10 mouse cellular contexts compared by ENCODE assay signal in the genomic region with DNA sequence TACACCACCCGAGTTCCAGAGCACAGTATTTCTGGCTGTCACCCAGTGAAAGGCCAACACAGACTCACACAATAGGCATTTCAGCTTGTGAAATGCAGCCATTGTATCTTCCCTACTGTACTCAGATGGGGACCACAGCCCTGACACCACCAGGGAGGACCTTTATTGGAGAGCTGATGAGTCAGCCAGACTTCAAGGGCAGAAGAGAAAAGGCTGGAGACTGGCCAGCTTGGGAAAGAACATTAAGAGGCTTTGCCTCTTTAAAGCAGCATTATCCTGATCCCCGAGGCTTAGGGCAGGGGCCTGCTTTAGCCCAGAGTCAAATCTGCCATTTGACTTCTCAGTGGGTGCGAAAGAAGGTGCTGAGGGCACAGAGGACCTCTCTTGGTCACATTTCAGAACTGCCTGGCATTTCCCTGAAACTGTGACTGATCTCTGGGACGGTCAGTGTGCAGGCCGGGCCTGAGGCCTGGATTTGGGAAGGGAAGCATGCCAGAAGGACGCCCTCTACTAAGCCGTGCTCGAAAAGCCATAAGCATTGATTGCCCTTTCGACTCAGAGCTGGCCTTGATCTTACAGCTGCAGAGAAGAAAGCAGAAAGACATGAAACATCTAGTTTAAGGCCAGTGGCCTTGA. TPM values are rescaled to one million over a fixed set of nuclear protein-coding genes. Genes with fewer than 3 reads are reported as not detected.
DNase-seq lines count a peak whose midpoint lies in the region; ATAC-seq and TF ChIP-seq lines count a peak whose summit lies in the region.
"Had no signal": no experiment of that assay in that cellular context is flagged by ENCODE, and none has a peak within 500 bp of the region (broad histone marks: within the 10 kb centered on the region; RNA-seq: fewer than 3 reads in every experiment).

No protein-coding gene starts in this region.

- H3K4me1 ChIP-seq in hindbrain, embryonic 10.5 days (replicated peaks) = peaks cover 37% of the 10 kb centered on the region
- H3K4me1 ChIP-seq in hindbrain, embryonic 11.5 days (replicated peaks; ENCODE audit: control insufficient read depth, insufficient read depth, low read length) = peaks cover 9% of the 10 kb centered on the region; the same call in 1 of the 2 replicates
- no peaks in the 10 kb centered on the region for H3K4me1 ChIP-seq in thymus, adult 2 months (replicated peaks; ENCODE audit: control insufficient read depth, insufficient read depth, low read length)

- H3K27me3 ChIP-seq in hindbrain, embryonic 10.5 days (ENCODE audit: insufficient read depth, poor library complexity, severe bottlenecking) = peaks cover 30% of the 10 kb centered on the region
- H3K27me3 ChIP-seq in hindbrain, embryonic 11.5 days (ENCODE audit: control insufficient read depth, insufficient read depth, low read length) = 0 out of 2 replicates have a peak, but pooled peaks cover 3% of the 10 kb centered on the region
- H3K27me3 ChIP-seq in thymus, adult 2 months (ENCODE audit: control insufficient read depth, insufficient read depth, low read length) = no peaks in the 10 kb centered on the region
- H3K27me3 ChIP-seq: embryonic facial prominence, embryonic 13.5 days had no signal

- no peak for ATAC-seq in hindbrain, embryonic 11.5 days (ENCODE audit: low FRiP score)
- no peak for ATAC-seq in erythroblast, adult 5-6 weeks (replicated peaks; ENCODE audit: low FRiP score, poor library complexity, severe bottlenecking)

- no peak for TF ChIP-seq CTCF in thymus, adult 2 months (IDR thresholded peaks at IDR 0.05; ENCODE audit: borderline replicate concordance, control insufficient read depth, extremely low read depth, insufficient read depth, low read length, poor library complexity)

- intact Hi-C loops in heart, postnatal 14 days (cut with DNase I) = no loop called here

- no peak overlapping the region for H3K4me2 ChIP-seq in hindbrain, embryonic 11.5 days (replicated peaks; ENCODE audit: low read depth, low read length)
- H3K4me2 ChIP-seq: embryonic facial prominence, embryonic 13.5 days had no signal

- peaks cover 6% of the 10 kb centered on the region; the same call in 1 of the 2 replicates for H3K9me3 ChIP-seq in hindbrain, embryonic 10.5 days
- no peaks in the 10 kb centered on the region for H3K9me3 ChIP-seq in hindbrain, embryonic 11.5 days (ENCODE audit: control insufficient read depth, low read length)
- H3K9me3 ChIP-seq: embryonic facial prominence, embryonic 13.5 days had no signal

- WGBS in hindbrain, embryonic 10.5 days = 72% methylated on average over 9 of the region's 9 CpGs
- WGBS in hindbrain, embryonic 11.5 days = 77% methylated on average over 9 of the region's 9 CpGs
- 92% methylated on average over 9 of the region's 9 CpGs for WGBS in thymus, adult 2 months

- H3K36me3 ChIP-seq in hindbrain, embryonic 10.5 days = peaks cover 17% of the 10 kb centered on the region
- no peaks in the 10 kb centered on the region for H3K36me3 ChIP-seq in hindbrain, embryonic 11.5 days (ENCODE audit: control insufficient read depth, insufficient read depth, low read length)
- no peaks in the 10 kb centered on the region for H3K36me3 ChIP-seq in thymus, adult 2 months (ENCODE audit: control insufficient read depth, insufficient read depth, low read length)
- H3K36me3 ChIP-seq: embryonic facial prominence, embryonic 13.5 days had no signal

- no peak for TF ChIP-seq POLR2A in thymus, adult 2 months (IDR thresholded peaks at IDR 0.05; ENCODE audit: control insufficient read depth, extremely low read depth, insufficient read depth, low read length, poor library complexity)

- DNase-seq in hindbrain, embryonic 10.5 days (ENCODE audit: low spot score) = no peak
- DNase-seq in hindbrain, embryonic 11.5 days (ENCODE audit: low spot score) = no peak
- peak; percentile 79 for DNase-seq in adrenal gland, postnatal 10 days
- peak; percentile 20 to 45 for DNase-seq in heart, postnatal 14 days
- peak; percentile 30 for DNase-seq in ovary, postnatal 36 days (ENCODE audit: low spot score)
- no peak for DNase-seq in frontal cortex, adult 2 months (ENCODE audit: extremely low spot score in 1 of 2, low spot score in 1 of 2)
- DNase-seq in thymus, adult 2 months = no peak

- no peak overlapping the region for H3K9ac ChIP-seq in hindbrain, embryonic 11.5 days (ENCODE audit: low read depth, low read length)
- H3K9ac ChIP-seq: embryonic facial prominence, embryonic 13.5 days had no signal

- H3K4me3 ChIP-seq in hindbrain, embryonic 10.5 days = no peak overlapping the region
- H3K4me3 ChIP-seq in hindbrain, embryonic 11.5 days (ENCODE audit: low read depth, low read length) = no peak overlapping the region
- no peak overlapping the region for H3K4me3 ChIP-seq in thymus, adult 2 months (ENCODE audit: control insufficient read depth, insufficient read depth, low read length)
- H3K4me3 ChIP-seq: embryonic facial prominence, embryonic 13.5 days; megakaryocyte, embryonic 14.5 days had no signal

- peak overlapping the region; percentile 53 for H3K27ac ChIP-seq in hindbrain, embryonic 10.5 days
- no peak overlapping the region for H3K27ac ChIP-seq in hindbrain, embryonic 11.5 days (ENCODE audit: low read depth, low read length)
- no peak overlapping the region for H3K27ac ChIP-seq in thymus, adult 2 months (ENCODE audit: control insufficient read depth, insufficient read depth, low read length)
- H3K27ac ChIP-seq: embryonic facial prominence, embryonic 13.5 days had no signal

RNA-seq across cellular contexts. Expression of a gene that starts 25.9 kb away (rescaled TPM):
- 42.9 and 60.0 TPM in 2 replicates for polyA plus RNA-seq in hindbrain, embryonic 10.5 days (2016; fragmentation: Nextera tagmentation; extraction: Ambion mirVana)
- 70.4 and 75.2 TPM in 2 replicates for polyA plus RNA-seq in hindbrain, embryonic 11.5 days (2014; fragmentation: Nextera tagmentation; extraction: Ambion mirVana)
- 10 to 100 TPM; 18.1 to 27.5 TPM for total RNA-seq in adrenal gland, postnatal 10 days (2021)
- total RNA-seq in heart, postnatal 14 days (2021) = 10 to 100 TPM in 1 of 2 experiments, 1 to 10 TPM in 1; 9.7 to 12.8 TPM
- polyA plus RNA-seq in frontal cortex, adult 2 months (2012; rRNA removed) = 101 and 121 TPM in 2 replicates
- total RNA-seq in erythroblast, adult 5-6 weeks (2015; ENCODE audit: low replicate concordance) = not detected in 2 replicates
- not detected in 2 replicates for total RNA-seq in erythroblast, adult 5-6 weeks (2017; ENCODE audit: low replicate concordance)
- 0.17 and 0.55 TPM in 2 replicates for polyA plus RNA-seq in thymus, adult 2 months (2012; rRNA removed)

RNA-seq across cellular contexts. Expression of a gene that starts 54.5 kb away (rescaled TPM):
- polyA plus RNA-seq in hindbrain, embryonic 10.5 days (2016; fragmentation: Nextera tagmentation; extraction: Ambion mirVana) = 13.8 and 17.4 TPM in 2 replicates
- polyA plus RNA-seq in hindbrain, embryonic 11.5 days (2014; fragmentation: Nextera tagmentation; extraction: Ambion mirVana) = 16.8 and 19.6 TPM in 2 replicates
- total RNA-seq in adrenal gland, postnatal 10 days (2021) = 10 to 100 TPM; 15.8 to 17.6 TPM
- 10 to 100 TPM; 10.3 to 12.5 TPM for total RNA-seq in heart, postnatal 14 days (2021)
- 7.6 and 8.0 TPM in 2 replicates for polyA plus RNA-seq in frontal cortex, adult 2 months (2012; rRNA removed)
- total RNA-seq in erythroblast, adult 5-6 weeks (2015; ENCODE audit: low replicate concordance) = 0.19 and 1.5 TPM in 2 replicates
- total RNA-seq in erythroblast, adult 5-6 weeks (2017; ENCODE audit: low replicate concordance) = 0.26 and 0.70 TPM in 2 replicates
- polyA plus RNA-seq in thymus, adult 2 months (2012; rRNA removed) = 0.94 and 1.0 TPM in 2 replicates

RNA-seq across cellular contexts. Expression of a gene that starts 56.7 kb away (rescaled TPM):
- polyA plus RNA-seq in hindbrain, embryonic 10.5 days (2016; fragmentation: Nextera tagmentation; extraction: Ambion mirVana) = 9.3 and 12.4 TPM in 2 replicates
- polyA plus RNA-seq in hindbrain, embryonic 11.5 days (2014; fragmentation: Nextera tagmentation; extraction: Ambion mirVana) = 16.2 and 17.9 TPM in 2 replicates
- total RNA-seq in adrenal gland, postnatal 10 days (2021) = 10 to 100 TPM; 19.8 to 20.7 TPM
- 10 to 100 TPM; 11.8 to 11.9 TPM for total RNA-seq in heart, postnatal 14 days (2021)
- polyA plus RNA-seq in frontal cortex, adult 2 months (2012; rRNA removed) = 12.7 and 13.7 TPM in 2 replicates
- total RNA-seq in erythroblast, adult 5-6 weeks (2015; ENCODE audit: low replicate concordance) = not detected in 2 replicates
- total RNA-seq in erythroblast, adult 5-6 weeks (2017; ENCODE audit: low replicate concordance) = not detected in 2 replicates
- polyA plus RNA-seq in thymus, adult 2 months (2012; rRNA removed) = 0.56 and 1.1 TPM in 2 replicates

Comparison
In these comparisons a context has a peak if more than half of its experiments do, and no peak if none do; other contexts are left out.
1. DNase-seq: peak in adrenal gland, postnatal 10 days (single experiment), heart, postnatal 14 days (2 of 2) and ovary, postnatal 36 days (single experiment); none in hindbrain, embryonic 10.5 days (single experiment), hindbrain, embryonic 11.5 days (single experiment), frontal cortex, adult 2 months (0 of 2) and thymus, adult 2 months (single experiment).
2. RNA of a gene that starts 25.9 kb away (polyA plus RNA-seq): 101 to 121 TPM in frontal cortex, adult 2 months, 70.4 to 75.2 TPM in hindbrain, embryonic 11.5 days and 42.9 to 60.0 TPM in hindbrain, embryonic 10.5 days; 0.17 to 0.55 TPM in thymus, adult 2 months; every median in the first group is over 10 times any median in the second.